Mouse (Mus musculus) limb, embryonic 11.5 days (tissue): Measurements from ENCODE around the gene Bag6. TPM values are rescaled to one million over a fixed set of nuclear protein-coding genes. Genes with fewer than 3 reads are reported as not detected.

Experiments
- ATAC-seq: fragments of 200-750 bp; cut with Nextera tagmentation; 2 replicates; pipeline ENCODE4 v1.8.0; 2017; ENCODE audit warnings: low read depth; ENCODE audit not compliant: insufficient number of reproducible peaks, low FRiP score, low TSS enrichment
- DNase-seq: peaks from one replicate; pipeline ENCODE4 v3.0.0-alpha.2; 2015; ENCODE audit warnings: low spot score
- H3K27ac ChIP-seq: fragments of 300-500 bp; sonication (generic); replicated peaks from 2 replicates; pipeline ENCODE4 v1.5.1; 2014; ENCODE audit warnings: low read depth, mild to moderate bottlenecking, low read length
- H3K27me3 ChIP-seq: fragments of 300-500 bp; sonication (generic); 2 replicates; pipeline ENCODE4 v1.6.1; 2014; ENCODE audit warnings: mild to moderate bottlenecking, low read length, mixed read lengths; ENCODE audit not compliant: control insufficient read depth, insufficient read depth
- H3K36me3 ChIP-seq: fragments of 300-500 bp; sonication (generic); 2 replicates; pipeline ENCODE4 v1.6.1; 2014; ENCODE audit warnings: mild to moderate bottlenecking, low read length, moderate library complexity, mixed read lengths; ENCODE audit not compliant: control insufficient read depth, insufficient read depth
- H3K4me1 ChIP-seq: fragments of 300-500 bp; sonication (generic); 2 replicates; pipeline ENCODE4 v1.6.1; 2014; ENCODE audit warnings: low read length, mixed read lengths; ENCODE audit not compliant: control insufficient read depth, insufficient read depth
- H3K4me2 ChIP-seq: fragments of 300-500 bp; sonication (generic); 2 replicates; pipeline ENCODE4 v1.6.1; 2014; ENCODE audit warnings: low read depth, mild to moderate bottlenecking, moderate library complexity; ENCODE audit not compliant: severe bottlenecking
- H3K4me3 ChIP-seq: fragments of 300-500 bp; sonication (generic); 2 replicates; pipeline ENCODE4 v1.5.1; 2014; ENCODE audit warnings: low read depth, low read length
- H3K9ac ChIP-seq: fragments of 300-500 bp; sonication (generic); 2 replicates; pipeline ENCODE4 v1.6.1; 2014; ENCODE audit warnings: mild to moderate bottlenecking, low read length
- H3K9me3 ChIP-seq: fragments of 300-500 bp; sonication (generic); 2 replicates; pipeline ENCODE4 v1.6.1; 2016; ENCODE audit warnings: low read length; ENCODE audit not compliant: control insufficient read depth
- WGBS: fragments of 180-500 bp; shearing (Covaris S2); extraction: QIAGEN DNeasy Blood & Tissue Kit; methylation state at CpG from one replicate; pipeline ENCODE4 v1.1.7; 2014; 5-methylcytosine and 5-hydroxymethylcytosine counted together
- polyA plus RNA-seq: library from polyadenylated mRNA; unstranded; fragments of >200 nt; fragmentation: Nextera tagmentation; extraction: Ambion mirVana; gene quantifications from 2 replicates; pipeline ENCODE4 v1.2.1, GENCODE M21; 2014

Bag6 gene
- polyA plus RNA-seq, 1 experiment from 2014 or later = 104 TPM

DNA sequence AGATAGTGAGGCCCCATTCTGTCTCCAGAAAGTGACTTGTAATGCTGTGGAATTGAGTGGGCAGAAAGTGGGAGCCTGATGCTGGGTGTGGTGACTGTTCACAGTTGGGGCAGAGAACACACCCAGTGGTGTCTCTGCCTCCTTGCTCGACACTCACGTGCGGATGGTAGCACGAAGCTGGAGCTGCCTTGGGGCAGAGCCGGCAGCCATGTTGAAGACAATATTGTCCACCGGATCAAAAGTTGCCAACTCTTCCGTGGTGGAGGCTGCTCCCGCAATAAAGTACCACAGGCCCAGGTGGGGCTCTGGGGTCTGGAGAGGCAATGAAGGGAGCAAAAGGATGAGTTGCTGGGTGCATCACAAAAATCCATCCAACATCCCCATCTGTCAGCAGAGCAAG, 3.9 kb upstream of the Bag6 start:
- H3K36me3 ChIP-seq = no peaks in the 10 kb centered on the region
- DNase-seq = no peak
- no peak overlapping the region for H3K9ac ChIP-seq
- H3K9me3 ChIP-seq = no peaks in the 10 kb centered on the region
- H3K4me2 ChIP-seq = no peak overlapping the region
- no peaks in the 10 kb centered on the region for H3K27me3 ChIP-seq
- H3K27ac ChIP-seq = no peak overlapping the region
- 86% methylated on average over 8 of the region's 8 CpGs for WGBS
- ATAC-seq = no peak
- H3K4me3 ChIP-seq = no peak overlapping the region
- H3K4me1 ChIP-seq = 0 out of 2 replicates have a peak, but pooled peaks cover 8% of the 10 kb centered on the region

GRCm38 (mm10) chr17:35131500-35132173, 3.3 kb upstream of the Bag6 start, which contains the start of gene Apom:
Gene Apom, minus strand, starts transcription at chr17:35132050.
- Histone ChIP-seq H3K27me3 (no peaks in the 10 kb centered on the region), H3K9me3 (no peaks in the 10 kb centered on the region)
- DNase-seq = no peak

GRCm38 (mm10) chr17:35132174-35132560, 2.8 kb upstream of the Bag6 start:
- no peaks in the 10 kb centered on the region for H3K9me3 ChIP-seq
- 88% methylated on average over 3 of the region's 3 CpGs for WGBS
- H3K27ac ChIP-seq = no peak overlapping the region
- no peak for ATAC-seq
- H3K4me1 ChIP-seq = peaks cover 9% of the 10 kb centered on the region
- H3K4me3 ChIP-seq = no peak overlapping the region
- no peaks in the 10 kb centered on the region for H3K36me3 ChIP-seq
- no peak overlapping the region for H3K9ac ChIP-seq
- no peak overlapping the region for H3K4me2 ChIP-seq
- H3K27me3 ChIP-seq = no peaks in the 10 kb centered on the region
- DNase-seq = no peak

More at GRCm38 (mm10) chr17:35131500-35132173, 3.3 kb upstream of the Bag6 start, which contains the start of gene Apom:
- no peaks in the 10 kb centered on the region for H3K36me3 ChIP-seq
- no peak within 1 kb of the TSS for H3K4me2 ChIP-seq
- H3K4me1 ChIP-seq = peaks cover 10% of the 10 kb centered on the region
- 84% methylated on average over 15 of the region's 15 CpGs for WGBS
- H3K9ac ChIP-seq = no peak within 1 kb of the TSS
- ATAC-seq = no peak
- H3K4me3 ChIP-seq = no peak within 1 kb of the TSS
- H3K27ac ChIP-seq = no peak within 1 kb of the TSS

DNA sequence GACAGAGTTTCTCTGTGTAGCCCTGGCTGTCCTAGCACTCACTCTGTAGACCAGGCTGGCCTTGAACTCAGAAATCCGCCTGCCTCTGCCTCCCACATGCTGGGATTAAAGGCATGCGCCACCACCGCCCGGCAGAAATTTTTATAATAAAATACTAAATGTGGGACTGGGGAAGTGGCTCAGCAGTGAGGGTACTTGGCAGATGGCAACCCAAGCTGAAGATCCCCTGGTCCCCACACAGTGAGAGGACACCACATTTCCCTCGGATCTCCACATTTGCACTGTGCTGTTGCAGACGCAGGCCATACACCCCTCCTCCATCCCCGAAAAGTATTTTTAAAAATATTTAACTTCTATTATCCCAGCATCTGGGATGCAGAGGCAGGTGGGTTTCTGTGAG, 1.5 kb upstream of the Bag6 start:
- Histone ChIP-seq H3K4me3 (no peak overlapping the region), H3K9ac (no peak overlapping the region), H3K27me3 (no peaks in the 10 kb centered on the region), H3K4me1 (peaks cover 8% of the 10 kb centered on the region), H3K36me3 (peaks cover 2% of the 10 kb centered on the region; the same call in 1 of the 2 replicates), H3K4me2 (no peak overlapping the region), H3K9me3 (no peaks in the 10 kb centered on the region), H3K27ac (no peak overlapping the region)
- DNase-seq = no peak
- WGBS = 94% methylated on average over 7 of the region's 7 CpGs
- ATAC-seq = no peak

GRCm38 (mm10) chr17:35135591-35136320, 778 bp downstream of the Bag6 start:
- DNase-seq = no peak
- WGBS = under 1% methylated on average over 40 of the region's 43 CpGs

GRCm38 (mm10) chr17:35139269-35139668, 4.3 kb downstream of the Bag6 start:
- Histone ChIP-seq H3K9ac (no peak overlapping the region), H3K36me3 (peaks cover 52% of the 10 kb centered on the region), H3K4me3 (no peak overlapping the region), H3K27me3 (no peaks in the 10 kb centered on the region), H3K4me2 (no peak overlapping the region), H3K9me3 (no peaks in the 10 kb centered on the region; the same call in 1 of the 2 replicates), H3K4me1 (peaks cover 8% of the 10 kb centered on the region), H3K27ac (no peak overlapping the region)
- 93% methylated on average over 3 of the region's 3 CpGs for WGBS
- DNase-seq = no peak
- no peak for ATAC-seq

More at GRCm38 (mm10) chr17:35135591-35136320, 778 bp downstream of the Bag6 start:
- H3K27ac ChIP-seq = peak overlapping the region; percentile 81
- peak overlapping the region; percentile 64 for H3K9ac ChIP-seq
- H3K4me1 ChIP-seq = peaks cover 8% of the 10 kb centered on the region
- ATAC-seq = peak; percentile 61; the same call in 1 of the 2 replicates
- no peaks in the 10 kb centered on the region for H3K9me3 ChIP-seq
- peak overlapping the region; percentile 62 for H3K4me2 ChIP-seq
- H3K4me3 ChIP-seq = peak overlapping the region; percentile 62
- H3K27me3 ChIP-seq = no peaks in the 10 kb centered on the region
- peaks cover 22% of the 10 kb centered on the region for H3K36me3 ChIP-seq

DNA sequence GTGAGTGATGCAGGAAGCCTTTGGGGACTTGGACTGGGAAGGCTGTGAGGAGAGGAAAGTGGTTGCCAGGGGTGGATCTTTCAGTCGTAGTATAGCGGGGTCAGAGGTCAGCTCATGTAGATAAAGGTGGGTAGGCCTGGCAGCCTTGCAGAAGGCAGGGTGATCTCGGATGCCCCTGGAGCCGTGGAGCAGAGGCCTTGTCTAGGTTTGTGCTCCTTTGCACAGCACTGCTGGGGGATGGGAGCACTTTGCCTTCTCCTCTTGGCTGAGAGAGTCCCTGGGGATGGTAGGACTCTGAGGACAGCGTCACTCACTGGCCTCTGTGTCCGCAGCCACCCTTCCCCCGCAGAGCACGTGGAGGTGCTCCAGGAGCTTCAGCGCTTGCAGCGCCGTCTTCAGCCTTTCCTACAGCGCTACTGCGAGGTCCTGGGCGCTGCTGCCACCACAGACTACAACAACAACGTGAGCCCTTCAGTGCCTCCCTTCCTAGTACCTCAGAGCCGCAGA, 5.6 kb downstream of the Bag6 start:
- ATAC-seq (no peak), DNase-seq (no peak)

DNA sequence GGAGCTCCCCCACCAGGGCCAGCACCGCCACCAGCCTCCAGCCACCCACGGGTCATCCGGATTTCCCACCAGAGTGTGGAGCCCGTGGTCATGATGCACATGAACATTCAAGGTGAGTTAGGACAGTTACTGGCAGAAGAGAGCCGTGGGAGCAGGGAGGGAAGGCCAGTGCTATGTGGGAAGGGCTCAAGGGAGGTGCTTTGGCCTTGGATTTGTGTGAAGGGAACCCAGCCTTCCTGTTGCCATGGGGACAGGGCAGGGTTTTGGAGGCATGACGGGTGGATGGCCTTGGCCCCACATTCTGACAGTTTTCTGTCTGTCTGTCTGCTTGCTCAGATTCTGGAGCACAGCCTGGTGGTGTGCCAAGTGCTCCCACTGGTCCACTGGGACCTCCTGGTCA, 7.0 kb downstream of the Bag6 start:
- Histone ChIP-seq H3K36me3 (peaks cover 74% of the 10 kb centered on the region), H3K4me2 (no peak overlapping the region), H3K4me1 (peaks cover 1% of the 10 kb centered on the region; the same call in 1 of the 2 replicates), H3K27ac (no peak overlapping the region), H3K4me3 (no peak overlapping the region), H3K9ac (no peak overlapping the region), H3K27me3 (no peaks in the 10 kb centered on the region), H3K9me3 (no peaks in the 10 kb centered on the region; the same call in 1 of the 2 replicates)
- ATAC-seq (no peak), DNase-seq (no peak)
- WGBS = 95% methylated on average over 6 of the region's 6 CpGs

More for the DNA sequence above, 5.6 kb downstream of the Bag6 start:
- Histone ChIP-seq H3K27me3 (no peaks in the 10 kb centered on the region), H3K36me3 (peaks cover 65% of the 10 kb centered on the region), H3K4me1 (peaks cover 8% of the 10 kb centered on the region), H3K27ac (no peak overlapping the region), H3K9me3 (no peaks in the 10 kb centered on the region; the same call in 1 of the 2 replicates), H3K4me3 (no peak overlapping the region), H3K4me2 (no peak overlapping the region), H3K9ac (no peak overlapping the region)
- WGBS = 87% methylated on average over 16 of the region's 16 CpGs
